Mouse (Mus musculus) erythroblast, embryonic 14.5 days (primary cell): Measurements from ENCODE around the gene Shd. TPM values are rescaled to one million over a fixed set of nuclear protein-coding genes. Genes with fewer than 3 reads are reported as not detected.

Source experiments
- H3K27me3 ChIP-seq: 2 replicates; pipeline ENCODE4 v1.6.1; 2012; ENCODE audit warnings: inconsistent platforms; ENCODE audit not compliant: control insufficient read depth
- H3K36me3 ChIP-seq: 2 replicates; pipeline ENCODE4 v1.6.1; 2012; ENCODE audit warnings: mild to moderate bottlenecking, inconsistent platforms; ENCODE audit not compliant: control insufficient read depth
- H3K4me1 ChIP-seq: 2 replicates; pipeline ENCODE4 v1.6.1; 2012; ENCODE audit warnings: inconsistent platforms; ENCODE audit not compliant: control insufficient read depth
- H3K4me3 ChIP-seq: replicated peaks from 2 replicates; pipeline ENCODE3; 2012; ENCODE audit warnings: moderate library complexity, mild to moderate bottlenecking, inconsistent platforms
- H3K9me3 ChIP-seq: 2 replicates; pipeline ENCODE4 v1.6.1; 2012; ENCODE audit warnings: low read length, inconsistent platforms, mixed read lengths; ENCODE audit not compliant: control insufficient read depth
- GATA1 ChIP-seq: IDR thresholded peaks from 2 replicates; pipeline ENCODE4 v1.6.1; 2012; ENCODE audit warnings: low read length, inconsistent platforms, mixed read lengths
- TAL1 ChIP-seq: IDR thresholded peaks from 3 replicates; pipeline ENCODE4 v1.6.1; 2012; ENCODE audit warnings: low read length, inconsistent platforms, mixed read lengths
- polyA plus RNA-seq: library from polyadenylated mRNA; stranded (reverse); fragments of >175 nt; gene quantifications from 2 replicates; pipeline ENCODE4 v1.2.3, GENCODE M21; 2012

Shd gene
- polyA plus RNA-seq, 1 experiment: not detected

- Histone ChIP-seq H3K36me3 (no peaks in the 10 kb centered on the region), H3K4me3 (no peak within 1 kb of the TSS), H3K27me3 (peaks cover 18% of the 10 kb centered on the region), H3K9me3 (no peaks in the 10 kb centered on the region), H3K4me1 (peaks cover 18% of the 10 kb centered on the region)
- TF ChIP-seq TAL1 (no peak), GATA1 (no peak)
Measured at GRCm38 (mm10) chr17:55949400-55949799, 20.9 kb upstream of the Shd start, which contains the start of gene Zfp119b. TSS of gene Zfp119b (minus strand) at chr17:55949500.

DNA sequence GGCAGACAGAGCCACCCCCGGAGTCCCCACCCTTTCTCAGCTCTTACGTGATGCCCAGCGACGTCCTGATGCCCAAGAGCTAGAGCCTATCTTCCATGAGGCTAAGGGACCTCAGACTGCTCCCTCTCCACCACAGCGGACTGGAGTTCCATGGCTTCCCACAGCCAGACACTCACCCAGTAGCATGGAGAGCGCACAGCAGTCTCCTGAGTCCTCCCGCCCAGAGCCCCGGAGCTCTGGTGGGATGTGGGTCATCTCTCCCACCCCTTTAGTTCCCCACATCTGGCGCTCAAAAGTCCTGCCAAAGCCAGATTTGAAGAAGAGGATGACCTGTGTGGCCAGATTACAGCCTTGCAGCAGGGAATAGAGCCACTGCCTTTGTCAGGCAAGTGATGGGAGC, 19.7 kb upstream of the Shd start:
- TF ChIP-seq GATA1 (no peak), TAL1 (no peak)
- no peaks in the 10 kb centered on the region for H3K36me3 ChIP-seq
- no peak overlapping the region for H3K4me3 ChIP-seq
- H3K9me3 ChIP-seq: no peaks in the 10 kb centered on the region
- H3K27me3 ChIP-seq: peaks cover 26% of the 10 kb centered on the region
- peaks cover 10% of the 10 kb centered on the region for H3K4me1 ChIP-seq

- Histone ChIP-seq H3K4me3 (no peak overlapping the region), H3K9me3 (no peaks in the 10 kb centered on the region), H3K36me3 (no peaks in the 10 kb centered on the region), H3K27me3 (peaks cover 29% of the 10 kb centered on the region), H3K4me1 (peaks cover 13% of the 10 kb centered on the region)
- TF ChIP-seq TAL1 (no peak), GATA1 (no peak)
Measured at GRCm38 (mm10) chr17:55952041-55952440, 18.2 kb upstream of the Shd start.

GRCm38 (mm10) chr17:55952447-55953027, 17.7 kb upstream of the Shd start, which contains the start of gene Ebi3:
TSS of gene Ebi3 (plus strand) at chr17:55952640.
- TF ChIP-seq GATA1: no peak
- no peak for TF ChIP-seq TAL1
- Histone ChIP-seq H3K9me3 (no peaks in the 10 kb centered on the region), H3K4me3 (no peak within 1 kb of the TSS), H3K4me1 (peaks cover 18% of the 10 kb centered on the region), H3K36me3 (no peaks in the 10 kb centered on the region), H3K27me3 (peaks cover 29% of the 10 kb centered on the region)

- H3K9me3 ChIP-seq: no peaks in the 10 kb centered on the region
- H3K36me3 ChIP-seq: no peaks in the 10 kb centered on the region
- no peak for TF ChIP-seq GATA1
- no peak for TF ChIP-seq TAL1
- peaks cover 26% of the 10 kb centered on the region for H3K27me3 ChIP-seq
- no peak overlapping the region for H3K4me3 ChIP-seq
- H3K4me1 ChIP-seq: peaks cover 27% of the 10 kb centered on the region
Measured at GRCm38 (mm10) chr17:55953751-55954150, 16.5 kb upstream of the Shd start.

DNA sequence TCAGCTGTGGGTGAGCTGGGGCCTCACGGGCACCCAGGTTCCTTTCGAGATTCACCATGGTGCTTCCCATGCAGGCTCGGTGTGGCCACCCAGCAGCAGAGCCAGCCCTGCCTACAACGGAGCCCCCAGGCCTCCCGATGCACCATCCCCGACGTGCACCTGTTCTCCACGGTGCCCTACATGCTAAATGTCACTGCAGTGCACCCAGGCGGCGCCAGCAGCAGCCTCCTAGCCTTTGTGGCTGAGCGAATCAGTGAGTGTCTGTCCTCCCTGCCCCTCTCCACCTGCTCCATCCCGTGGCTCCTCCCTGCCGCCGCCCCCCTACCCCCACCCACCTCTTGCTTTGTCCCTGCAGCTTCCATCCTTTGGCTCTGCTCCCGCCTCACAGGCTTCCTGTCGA, 16.0 kb upstream of the Shd start:
- Histone ChIP-seq H3K4me1 (peaks cover 30% of the 10 kb centered on the region), H3K9me3 (no peaks in the 10 kb centered on the region), H3K36me3 (no peaks in the 10 kb centered on the region), H3K27me3 (peaks cover 26% of the 10 kb centered on the region), H3K4me3 (no peak overlapping the region)
- TF ChIP-seq GATA1: no peak

- H3K36me3 ChIP-seq: peaks cover 12% of the 10 kb centered on the region
- TF ChIP-seq TAL1 (no peak), GATA1 (no peak)
- H3K27me3 ChIP-seq: peaks cover 21% of the 10 kb centered on the region
- no peaks in the 10 kb centered on the region for H3K9me3 ChIP-seq
- peaks cover 46% of the 10 kb centered on the region for H3K4me1 ChIP-seq
- H3K4me3 ChIP-seq: peak overlapping the region; percentile 68
Measured at GRCm38 (mm10) chr17:55956129-55956528, 14.1 kb upstream of the Shd start.

- TF ChIP-seq TAL1 (no peak), GATA1 (no peak)
- H3K4me3 ChIP-seq: peak overlapping the region; percentile 68
Measured at GRCm38 (mm10) chr17:55956591-55956990, 13.7 kb upstream of the Shd start.

DNA sequence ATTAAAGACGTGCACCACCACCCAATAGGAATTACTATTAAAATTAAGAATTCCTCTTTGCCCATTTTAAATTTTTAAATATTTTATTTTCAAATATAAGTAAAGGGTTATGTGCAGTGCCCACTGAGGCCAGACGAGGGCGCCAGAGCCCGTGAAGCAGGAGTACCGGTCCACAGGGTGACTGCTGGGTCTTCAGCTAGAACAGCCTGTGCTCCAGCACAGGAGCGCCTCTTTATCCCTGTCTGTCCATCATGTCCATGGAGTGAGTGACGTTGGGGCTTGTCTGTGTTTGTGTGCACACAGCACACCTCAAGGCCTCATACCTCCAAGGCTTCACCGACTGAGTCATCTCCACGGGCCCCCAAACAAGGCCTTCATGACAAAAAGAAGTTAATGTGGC, 13.1 kb upstream of the Shd start:
- Histone ChIP-seq H3K36me3 (peaks cover 22% of the 10 kb centered on the region), H3K27me3 (peaks cover 21% of the 10 kb centered on the region), H3K9me3 (no peaks in the 10 kb centered on the region), H3K4me1 (peaks cover 46% of the 10 kb centered on the region), H3K4me3 (no peak overlapping the region)
- no peak for TF ChIP-seq TAL1
- no peak for TF ChIP-seq GATA1

More at GRCm38 (mm10) chr17:55956591-55956990, 13.7 kb upstream of the Shd start:
- Histone ChIP-seq H3K36me3 (peaks cover 16% of the 10 kb centered on the region), H3K4me1 (peaks cover 46% of the 10 kb centered on the region), H3K9me3 (no peaks in the 10 kb centered on the region), H3K27me3 (peaks cover 21% of the 10 kb centered on the region)
